21 mouse cellular contexts compared by ENCODE assay signal in genomic region chr8:46943337-46943736, GRCm38 (mm10). TPM values are rescaled to one million over a fixed set of nuclear protein-coding genes. Genes with fewer than 3 reads are reported as not detected.
DNase-seq lines count a peak whose midpoint lies in the region; ATAC-seq and TF ChIP-seq lines count a peak whose summit lies in the region.
"Had no signal": no experiment of that assay in that cellular context is flagged by ENCODE, and none has a peak within 500 bp of the region (broad histone marks: within the 10 kb centered on the region; RNA-seq: fewer than 3 reads in every experiment).

No protein-coding gene starts in this region.

- peak in 1 of 2 experiments; percentile 3 for DNase-seq in spleen, adult 2 months (ENCODE audit: low read depth in 1 of 2, low spot score in 2 of 2)
- DNase-seq in spleen, adult 18-20 months, result no peak
- peak; percentile 56 for DNase-seq in splenic B cell, adult 2 months (ENCODE audit: low read depth, low spot score)
- no peak for DNase-seq in right cerebral cortex, postnatal 10 days (ENCODE audit: low spot score in 2 of 2)
- DNase-seq in retina, postnatal 1 day, result no peak
- DNase-seq in heart, adult 2 months, result no peak
- DNase-seq: adrenal gland, adult 2 months; adrenal gland, postnatal 25 days; cerebellum, adult 18-20 months; cerebellum, adult 9-11 months; cerebellum, postnatal 36 days; gastrocnemius, postnatal 10 days; heart, postnatal 10 days; heart, postnatal 4 days had no signal

- H3K4me3 ChIP-seq in spleen, adult 2 months (ENCODE audit: extremely low read depth, insufficient read depth, insufficient read length), result no peak overlapping the region
- no peak overlapping the region for H3K4me3 ChIP-seq in heart, adult 2 months
- H3K4me3 ChIP-seq: embryonic facial prominence, embryonic 13.5 days; forebrain, embryonic 12.5 days had no signal

- no peaks in the 10 kb centered on the region for H3K27me3 ChIP-seq in spleen, adult 2 months (ENCODE audit: control insufficient read depth, insufficient read depth, low read length)
- H3K27me3 ChIP-seq in splenic B cell, adult 2 months (ENCODE audit: control insufficient read depth, insufficient read depth, low read length, poor library complexity, severe bottlenecking), result no peaks in the 10 kb centered on the region
- no peaks in the 10 kb centered on the region for H3K27me3 ChIP-seq in heart, adult 2 months (ENCODE audit: control insufficient read depth, insufficient read depth, low read length)
- H3K27me3 ChIP-seq: embryonic facial prominence, embryonic 13.5 days; forebrain, embryonic 12.5 days; Patski had no signal

- H3K9ac ChIP-seq in heart, adult 2 months (ENCODE audit: low read depth, low read length), result no peak overlapping the region
- H3K9ac ChIP-seq: embryonic facial prominence, embryonic 13.5 days; forebrain, embryonic 12.5 days; hindbrain, embryonic 14.5 days had no signal

- peak; percentile 41 for ATAC-seq in CD4-positive, CD25-positive, alpha-beta regulatory T cell, adult 4 months
- ATAC-seq in inflammation-experienced regulatory T-cells, adult 6 months, result peak; percentile 34
- ATAC-seq: forebrain, embryonic 16.5 days; Patski had no signal

- H3K27ac ChIP-seq in spleen, adult 2 months (ENCODE audit: insufficient read depth, low read length), result peak overlapping the region; percentile 86
- H3K27ac ChIP-seq in heart, adult 2 months, result no peak overlapping the region
- H3K27ac ChIP-seq: embryonic facial prominence, embryonic 13.5 days; forebrain, embryonic 12.5 days; hindbrain, embryonic 14.5 days had no signal

- intact Hi-C loops in heart, adult 2 months (cut with DNase I), result loop anchor here (10.0 kb wide), 1 partner anchor 389 kb away; the partner anchor contains the start of gene Cenpu

- 44% methylated on average over 4 of the region's 4 CpGs for WGBS in spleen, adult 2 months
- 94% methylated on average over 4 of the region's 4 CpGs for WGBS in heart, adult 2 months

- TF ChIP-seq POLR2A in spleen, adult 2 months (IDR thresholded peaks at IDR 0.05; ENCODE audit: low read depth, low read length), result no peak
- TF ChIP-seq POLR2A in heart, adult 2 months (IDR thresholded peaks at IDR 0.05; ENCODE audit: insufficient read depth, low read depth, low read length), result no peak

- no peaks in the 10 kb centered on the region for H3K36me3 ChIP-seq in spleen, adult 2 months (ENCODE audit: control insufficient read depth, insufficient read depth, low read length)
- H3K36me3 ChIP-seq in splenic B cell, adult 2 months (ENCODE audit: control insufficient read depth, insufficient read depth, low read length, poor library complexity, severe bottlenecking), result no peaks in the 10 kb centered on the region
- peaks cover 2% of the 10 kb centered on the region; the same call in 1 of the 2 replicates for H3K36me3 ChIP-seq in heart, adult 2 months (ENCODE audit: control insufficient read depth, insufficient read depth, low read length)
- H3K36me3 ChIP-seq: embryonic facial prominence, embryonic 13.5 days; forebrain, embryonic 12.5 days had no signal

- H3K79me2 ChIP-seq in heart, adult 2 months (replicated peaks; ENCODE audit: control insufficient read depth, insufficient read depth, low read length), result no peaks in the 10 kb centered on the region

- TF ChIP-seq CTCF in spleen, adult 2 months (IDR thresholded peaks at IDR 0.05; ENCODE audit: extremely low read depth, insufficient read depth, insufficient read length, insufficient replicate concordance), result no peak
- TF ChIP-seq CTCF in heart, adult 2 months (IDR thresholded peaks at IDR 0.05), result no peak

- H3K4me1 ChIP-seq in spleen, adult 2 months (ENCODE audit: control insufficient read depth, insufficient read depth, insufficient read length), result peaks cover 19% of the 10 kb centered on the region; the same call in 1 of the 2 replicates
- H3K4me1 ChIP-seq in heart, adult 2 months (ENCODE audit: control insufficient read depth, insufficient read depth, low read length), result peaks cover 5% of the 10 kb centered on the region
- H3K4me1 ChIP-seq: forebrain, embryonic 12.5 days had no signal

- TF ChIP-seq EP300 in heart, adult 2 months (IDR thresholded peaks at IDR 0.05; ENCODE audit: insufficient read depth, low read depth, low read length), result no peak

RNA-seq across cellular contexts. Expression of gene Enpp6, which starts 43.4 kb away (rescaled TPM):
- 1.8 and 5.4 TPM in 2 replicates for polyA plus RNA-seq in spleen, adult 2 months (2012; rRNA removed)
- polyA plus RNA-seq in CD4-positive, CD25-positive, alpha-beta regulatory T cell, adult 4 months (2017; shearing (Covaris generic)), result under 1 TPM; 0.46 to 0.96 TPM
- 1 to 10 TPM in 1 of 3 experiments, under 1 TPM in 2; 0.86 to 1.2 (median 0.99) TPM for polyA plus RNA-seq in inflammation-experienced regulatory T-cells, adult 6 months (2017; shearing (Covaris generic))
- total RNA-seq in heart, adult 2 months (2021), result 1 to 10 TPM; 2.9 to 3.5 TPM
- 5.9 and 7.7 TPM in 2 replicates for polyA plus RNA-seq in heart, adult 2 months (2012; rRNA removed)
